Mouse (Mus musculus) neutrophil, adult 83 days (primary cell): ENCODE data around the gene Scgb2b20. TPM values are rescaled to one million over a fixed set of nuclear protein-coding genes. Genes with fewer than 3 reads are reported as not detected.

Experiments used
- total RNA-seq, 2 experiments: library from RNA; stranded (reverse); gene quantifications; one replicate each; pipeline ENCODE4 v1.2.4; 2023

Scgb2b20 gene
- total RNA-seq, result not detected

GRCm38 (mm10) chr7:33366222-33366621 is at the start of gene Scgb2b20:
Gene Scgb2b20, minus strand, starts transcription at chr7:33366322.

GRCm38 (mm10) chr7:33372934-33373333 is 6.8 kb upstream of the Scgb2b20 start, which contains the start of gene Scgb1b20:
Gene Scgb1b20, plus strand, starts transcription at chr7:33373234.

Other genes with a start within 250 kb of the Scgb2b20 start
- gene Scgb2b18, start 192.5 kb downstream of the Scgb2b20 start, total RNA-seq, result not detected
- gene Scgb1b18, start 180.8 kb downstream of the Scgb2b20 start, total RNA-seq, result not detected
- not detected for gene Scgb2b19, start 86.0 kb downstream of the Scgb2b20 start, total RNA-seq
- not detected for gene Scgb1b19, start 79.0 kb downstream of the Scgb2b20 start, total RNA-seq
- gene Scgb1b20, start 6.9 kb upstream of the Scgb2b20 start, total RNA-seq, result not detected
- gene Scgb2b21, start 154.1 kb upstream of the Scgb2b20 start, total RNA-seq, result not detected